Mouse (Mus musculus) embryonic facial prominence, embryonic 10.5 days (tissue): ENCODE results near the gene Cdk14. TPM values are rescaled to one million over a fixed set of nuclear protein-coding genes. Genes with fewer than 3 reads are reported as not detected.
A peak's percentile ranks its signal among the peaks of the same experiment; 100 is the strongest.

ENCODE experiments used
- DNase-seq: peaks from one replicate; pipeline ENCODE4 v3.0.0-alpha.2; 2017; ENCODE audit warnings: low spot score
- H3K27ac ChIP-seq: fragments of 300-500 bp; sonication (generic); replicated peaks from 2 replicates; pipeline ENCODE4 v1.5.1; 2016; ENCODE audit warnings: mild to moderate bottlenecking
- H3K27me3 ChIP-seq: fragments of 300-500 bp; sonication (generic); replicated peaks from 2 replicates; pipeline ENCODE4 v1.6.1; 2016; ENCODE audit warnings: low read depth, mild to moderate bottlenecking; ENCODE audit not compliant: poor library complexity, severe bottlenecking
- H3K36me3 ChIP-seq: fragments of 300-500 bp; sonication (generic); replicated peaks from 2 replicates; pipeline ENCODE4 v1.6.1; 2016; ENCODE audit warnings: mild to moderate bottlenecking, moderate library complexity
- H3K4me1 ChIP-seq: fragments of 300-500 bp; sonication (generic); 2 replicates; pipeline ENCODE4 v1.6.1; 2016
- H3K4me3 ChIP-seq: fragments of 300-500 bp; sonication (generic); 2 replicates; pipeline ENCODE4 v1.5.1; 2016; ENCODE audit warnings: mild to moderate bottlenecking, moderate library complexity
- H3K9me3 ChIP-seq: fragments of 300-500 bp; sonication (generic); 2 replicates; pipeline ENCODE4 v1.6.1; 2016; ENCODE audit warnings: mild to moderate bottlenecking
- WGBS: fragments of 180-500 bp; shearing (Covaris S2); methylation state at CpG from one replicate; pipeline ENCODE4 v1.1.7; 2016; 5-methylcytosine and 5-hydroxymethylcytosine counted together
- polyA plus RNA-seq: library from polyadenylated mRNA; unstranded; fragments of >200 nt; fragmentation: Nextera tagmentation; extraction: Ambion mirVana; gene quantifications from 2 replicates; pipeline ENCODE4 v1.2.1, GENCODE M21; 2016

Gene Cdk14
- polyA plus RNA-seq, 1 experiment from 2014 or later: 18.3 TPM

DNA sequence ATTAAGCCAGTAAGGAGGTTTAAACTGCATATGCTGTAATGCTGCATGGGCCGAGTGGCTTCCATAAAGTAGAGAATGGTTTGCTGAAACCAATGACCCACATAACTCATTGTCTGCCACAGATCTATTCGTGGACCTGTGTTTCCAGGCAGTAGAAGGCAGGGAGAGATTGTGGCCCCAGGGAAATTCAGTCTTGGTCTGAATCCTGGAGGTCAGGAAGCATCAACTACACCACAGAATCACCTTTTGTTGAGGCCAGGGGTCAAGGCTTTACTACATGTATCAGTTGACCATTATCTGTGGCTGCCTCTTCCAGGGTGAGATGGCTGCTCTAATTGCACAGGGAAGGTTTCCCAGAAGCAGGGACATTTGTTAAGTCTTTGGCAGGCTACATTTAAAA is 643.6 kb downstream of the Cdk14 start:
- H3K4me1 ChIP-seq: 0 out of 2 replicates have a peak, but pooled peaks cover 8% of the 10 kb centered on the region
- H3K4me3 ChIP-seq: no peak overlapping the region
- 63% methylated on average over 2 of the region's 2 CpGs for WGBS
- H3K27me3 ChIP-seq: 0 out of 2 replicates have a peak, but pooled peaks cover 3% of the 10 kb centered on the region
- no peaks in the 10 kb centered on the region for H3K36me3 ChIP-seq
- no peak overlapping the region for H3K27ac ChIP-seq
- no peaks in the 10 kb centered on the region for H3K9me3 ChIP-seq
- no peak for DNase-seq

DNA sequence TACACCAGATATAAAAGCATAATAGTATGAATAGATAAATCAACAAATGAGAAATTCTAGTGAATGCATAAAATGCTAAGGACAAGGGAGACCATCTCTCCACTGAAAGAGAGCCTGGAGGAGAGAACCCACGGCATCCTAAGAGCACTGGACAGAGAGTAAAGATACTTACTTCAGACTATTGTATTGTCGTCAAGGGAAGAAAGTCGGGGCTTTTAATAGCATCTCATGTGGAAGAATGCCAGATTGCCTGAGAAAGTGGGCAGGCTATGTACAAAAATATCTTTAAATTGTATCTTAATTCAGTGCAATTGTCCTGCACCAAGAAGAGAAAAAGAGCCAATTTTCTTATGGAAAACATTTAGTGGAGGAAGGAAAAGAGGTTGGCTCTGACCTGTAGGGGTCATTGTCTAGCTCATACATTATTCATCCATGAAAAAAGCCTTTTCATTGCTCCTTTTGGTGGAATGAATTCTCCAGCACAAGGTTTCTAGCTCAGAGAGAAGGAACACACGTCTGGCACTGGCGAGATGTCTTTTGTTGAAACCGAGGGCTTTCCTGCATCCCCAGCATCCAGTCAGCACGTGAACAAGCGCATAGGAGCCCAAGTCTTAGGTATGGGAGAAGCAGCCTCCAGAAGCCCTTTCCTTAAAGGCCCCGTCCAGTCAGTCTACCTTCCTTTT is 646.9 kb downstream of the Cdk14 start:
- Histone ChIP-seq H3K9me3 (no peaks in the 10 kb centered on the region), H3K4me1 (0 out of 2 replicates have a peak, but pooled peaks cover 8% of the 10 kb centered on the region), H3K27ac (0 out of 2 replicates have a peak overlapping the region, but pooled peaks have one; percentile 30), H3K36me3 (no peaks in the 10 kb centered on the region), H3K27me3 (0 out of 2 replicates have a peak, but pooled peaks cover 3% of the 10 kb centered on the region), H3K4me3 (no peak overlapping the region)
- WGBS: 52% methylated on average over 9 of the region's 9 CpGs
- no peak for DNase-seq

DNA sequence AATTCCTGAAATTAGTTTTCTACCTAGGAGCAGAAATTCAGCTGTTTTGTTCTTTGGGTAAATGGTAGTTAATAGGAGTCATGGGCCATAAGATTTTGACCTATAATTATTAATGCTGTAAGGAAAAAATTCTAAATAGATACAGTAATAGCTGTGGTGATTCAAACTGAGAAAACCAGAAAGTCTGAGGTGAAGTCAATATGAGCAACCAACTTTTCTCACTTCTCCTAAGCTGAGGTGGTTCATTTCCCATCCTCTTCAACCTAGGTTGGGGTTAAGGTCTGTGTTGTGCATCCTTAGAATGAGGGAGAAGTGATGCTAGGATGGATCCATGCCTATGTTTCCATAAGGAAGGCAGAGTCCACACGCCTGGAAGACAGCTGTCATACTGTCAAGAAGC is 649.5 kb downstream of the Cdk14 start:
- Histone ChIP-seq H3K4me3 (no peak overlapping the region), H3K36me3 (no peaks in the 10 kb centered on the region), H3K9me3 (no peaks in the 10 kb centered on the region), H3K27me3 (0 out of 2 replicates have a peak, but pooled peaks cover 3% of the 10 kb centered on the region), H3K4me1 (peaks cover 7% of the 10 kb centered on the region; the same call in 1 of the 2 replicates), H3K27ac (no peak overlapping the region)
- WGBS: 74% methylated on average over 1 of the region's 1 CpGs
- DNase-seq: no peak

DNA sequence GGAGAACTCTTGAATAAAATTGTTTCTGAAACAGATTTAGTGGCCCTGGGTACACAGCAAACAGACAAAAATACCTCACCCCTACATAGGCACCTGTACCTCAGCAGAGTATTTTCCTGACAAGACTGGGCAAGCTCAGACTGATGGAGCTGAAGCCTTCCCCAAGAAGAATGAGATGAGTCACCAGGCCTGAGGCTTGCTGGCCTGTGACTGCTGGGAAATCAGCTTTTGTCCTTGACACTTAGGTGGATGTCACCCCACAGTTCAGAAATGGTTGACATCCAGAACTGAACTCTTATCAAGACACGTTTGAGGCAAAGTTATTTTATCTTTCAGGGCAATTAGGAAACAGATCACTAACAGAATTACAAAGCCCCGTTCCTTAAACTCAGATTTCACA is 652.2 kb downstream of the Cdk14 start:
- H3K36me3 ChIP-seq: no peaks in the 10 kb centered on the region
- no peaks in the 10 kb centered on the region for H3K27me3 ChIP-seq
- WGBS: 71% methylated on average over 2 of the region's 2 CpGs
- no peak overlapping the region for H3K27ac ChIP-seq
- no peak overlapping the region for H3K4me3 ChIP-seq
- no peaks in the 10 kb centered on the region for H3K9me3 ChIP-seq
- peaks cover 3% of the 10 kb centered on the region; the same call in 1 of the 2 replicates for H3K4me1 ChIP-seq
- no peak for DNase-seq

DNA sequence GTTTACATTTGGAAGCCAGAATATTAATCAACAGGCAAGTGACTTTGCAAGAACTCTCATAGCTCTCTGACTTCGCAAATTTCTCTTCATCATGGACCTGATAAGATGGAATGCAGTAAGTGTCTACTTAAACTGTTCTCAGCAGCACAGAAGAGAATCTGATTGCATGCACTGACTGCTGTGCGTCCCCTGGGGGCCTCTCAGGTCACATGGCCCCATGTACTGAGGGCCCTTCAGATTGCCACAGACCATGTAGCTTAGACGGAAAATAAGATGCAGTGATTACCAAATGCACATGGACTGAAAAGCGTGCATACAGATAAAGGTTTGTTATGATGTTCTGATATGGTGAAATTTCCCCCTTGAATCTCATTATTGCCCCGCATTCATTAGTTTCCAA is 653.4 kb downstream of the Cdk14 start:
- H3K36me3 ChIP-seq: no peaks in the 10 kb centered on the region
- no peak for DNase-seq
- H3K4me1 ChIP-seq: peaks cover 3% of the 10 kb centered on the region; the same call in 1 of the 2 replicates
- H3K9me3 ChIP-seq: no peaks in the 10 kb centered on the region
- H3K27ac ChIP-seq: no peak overlapping the region
- H3K27me3 ChIP-seq: no peaks in the 10 kb centered on the region
- 78% methylated on average over 5 of the region's 5 CpGs for WGBS
- H3K4me3 ChIP-seq: no peak overlapping the region

DNA sequence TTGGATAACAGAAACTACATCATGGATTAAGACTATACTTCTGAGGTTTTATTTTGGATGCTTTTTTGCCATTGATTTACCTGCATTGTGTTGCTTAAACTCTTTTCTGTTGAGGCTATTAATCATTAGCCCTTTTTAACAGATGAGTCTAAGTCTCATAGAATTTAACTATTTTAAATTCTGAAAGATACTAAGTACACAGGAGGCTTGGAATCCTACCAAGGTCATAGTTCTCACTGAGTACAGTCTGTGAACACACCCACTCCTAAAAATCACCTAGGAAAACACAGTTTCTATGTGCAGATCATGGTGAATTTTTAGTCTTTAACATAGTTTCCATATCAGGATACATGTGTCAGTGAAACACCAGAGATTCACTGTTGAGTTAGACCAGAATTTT is 658.2 kb downstream of the Cdk14 start:
- Histone ChIP-seq H3K27me3 (peaks cover 11% of the 10 kb centered on the region; the same call in 1 of the 2 replicates), H3K4me3 (no peak overlapping the region), H3K9me3 (no peaks in the 10 kb centered on the region), H3K27ac (no peak overlapping the region), H3K36me3 (no peaks in the 10 kb centered on the region), H3K4me1 (peaks cover 13% of the 10 kb centered on the region)
- no peak for DNase-seq

DNA sequence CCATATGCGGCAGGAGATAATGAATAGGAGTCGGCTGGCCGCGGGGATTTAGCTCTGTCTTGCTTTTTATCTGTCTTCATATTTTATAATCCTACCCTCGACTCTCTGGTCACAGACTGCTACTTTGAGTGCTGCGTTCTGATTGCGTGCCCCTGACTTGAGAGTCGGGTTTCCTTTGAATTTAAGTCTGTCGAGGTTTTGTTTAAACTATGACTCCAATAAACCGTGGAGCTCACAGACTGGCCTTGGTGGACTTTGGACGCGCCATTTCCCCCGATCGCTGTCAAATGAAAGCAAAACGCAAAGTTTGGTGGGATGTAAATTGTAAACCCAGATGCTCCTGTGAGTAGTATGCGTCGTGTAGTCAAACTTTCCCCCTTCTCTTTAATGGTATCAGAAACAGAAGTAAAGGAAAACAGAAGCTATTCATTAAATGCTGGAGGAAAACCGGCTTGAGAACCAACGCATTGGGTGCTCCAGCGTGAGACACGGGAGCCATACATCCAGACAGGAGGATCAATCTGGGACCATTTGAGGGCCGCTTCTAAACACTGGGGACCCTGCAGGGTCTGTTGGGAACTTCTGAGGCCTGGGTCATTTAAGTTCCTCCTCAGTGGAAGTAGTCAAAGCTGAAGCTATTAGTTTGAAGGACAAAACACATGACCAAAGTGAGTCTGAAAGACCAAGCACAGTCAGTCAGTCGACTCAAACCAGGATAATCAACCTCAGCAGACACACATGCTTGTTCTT is 661.6 kb downstream of the Cdk14 start:
- Histone ChIP-seq H3K4me1 (peaks cover 37% of the 10 kb centered on the region), H3K27me3 (peaks cover 34% of the 10 kb centered on the region), H3K9me3 (no peaks in the 10 kb centered on the region), H3K4me3 (peak overlapping the region; percentile 93), H3K27ac (peak overlapping the region; percentile 96), H3K36me3 (peaks cover 9% of the 10 kb centered on the region)
- DNase-seq: peak; percentile 44
- 1% methylated on average over 23 of the region's 23 CpGs for WGBS

DNA sequence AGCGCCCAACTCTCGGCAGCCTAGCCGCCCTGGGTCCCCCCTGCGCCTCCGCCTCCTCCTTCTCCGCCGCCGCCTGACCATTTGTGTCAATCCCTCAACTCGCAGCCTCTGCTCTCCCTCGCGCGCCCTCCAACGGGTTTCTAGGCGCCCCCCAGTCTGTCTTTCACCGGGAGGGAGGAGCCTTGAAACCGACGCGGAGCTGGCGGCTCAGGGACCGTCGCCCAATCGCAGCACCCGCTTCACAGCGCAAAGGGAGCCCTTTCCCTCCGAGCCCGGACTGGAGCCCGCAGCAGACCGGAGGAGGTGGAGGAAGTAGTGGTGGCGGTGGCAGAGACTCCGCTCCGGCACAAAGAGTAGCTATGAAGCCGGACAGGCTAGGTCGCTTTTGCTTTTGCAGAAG is 662.2 kb downstream of the Cdk14 start, which contains the start of gene Fzd1:
Fzd1 (minus strand) TSS at position 134 of the 400 bp plus-strand sequence.
- under 1% methylated on average over 33 of the region's 33 CpGs for WGBS
- H3K27ac ChIP-seq: peak within 1 kb of the TSS; percentile 96
- peaks cover 37% of the 10 kb centered on the region for H3K4me1 ChIP-seq
- peak within 1 kb of the TSS; percentile 93 for H3K4me3 ChIP-seq
- H3K36me3 ChIP-seq: peaks cover 9% of the 10 kb centered on the region
- DNase-seq: peak; percentile 98
- peaks cover 34% of the 10 kb centered on the region for H3K27me3 ChIP-seq
- no peaks in the 10 kb centered on the region for H3K9me3 ChIP-seq

DNA sequence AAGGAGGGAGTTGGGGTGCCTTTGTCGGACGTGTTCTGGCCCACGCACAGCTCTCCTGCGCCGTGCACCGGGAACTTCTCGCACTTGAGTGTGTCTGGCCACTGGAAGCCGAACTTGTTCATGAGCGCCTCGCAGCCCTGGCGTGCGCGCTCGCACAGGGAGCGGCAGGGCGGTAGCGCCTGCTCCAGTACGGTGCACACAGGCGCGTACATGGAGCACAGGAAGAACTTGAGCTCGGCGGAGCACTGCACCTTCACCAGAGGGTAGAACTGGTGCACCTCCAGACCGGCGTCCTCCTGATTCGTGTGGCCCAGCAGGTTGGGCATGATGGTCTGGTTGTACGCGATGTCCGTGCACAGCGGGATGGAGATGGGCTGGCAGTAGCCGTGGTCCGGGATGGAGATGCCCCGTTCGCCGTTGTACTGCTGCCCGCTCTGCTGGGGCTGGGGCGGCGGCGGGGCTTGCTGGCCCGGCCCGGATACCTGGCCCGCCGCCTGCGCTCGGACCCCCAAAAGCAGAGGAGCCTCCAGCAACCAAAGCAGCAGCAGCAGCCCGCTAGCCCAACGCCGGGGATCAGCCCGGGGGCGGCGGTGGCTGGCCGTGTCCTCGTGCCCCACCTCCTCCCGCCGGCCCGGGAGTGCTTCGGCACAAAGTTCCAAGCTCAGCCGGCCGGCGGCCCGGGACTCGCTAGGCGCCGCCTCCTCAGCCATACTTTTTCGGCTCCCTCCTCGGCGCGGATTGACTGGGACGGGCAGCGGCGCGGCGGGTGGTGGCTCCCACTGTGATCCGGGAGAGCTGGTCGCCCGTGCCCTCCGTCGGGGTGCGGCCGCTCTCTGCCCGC is 663.0 kb downstream of the Cdk14 start:
- peak overlapping the region; percentile 96 for H3K27ac ChIP-seq
- WGBS: under 1% methylated on average over 80 of the region's 80 CpGs
- H3K27me3 ChIP-seq: peaks cover 34% of the 10 kb centered on the region
- H3K4me3 ChIP-seq: peak overlapping the region; percentile 93
- H3K4me1 ChIP-seq: peaks cover 37% of the 10 kb centered on the region
- peaks cover 9% of the 10 kb centered on the region for H3K36me3 ChIP-seq
- no peaks in the 10 kb centered on the region for H3K9me3 ChIP-seq
- peak; percentile 79 for DNase-seq

DNA sequence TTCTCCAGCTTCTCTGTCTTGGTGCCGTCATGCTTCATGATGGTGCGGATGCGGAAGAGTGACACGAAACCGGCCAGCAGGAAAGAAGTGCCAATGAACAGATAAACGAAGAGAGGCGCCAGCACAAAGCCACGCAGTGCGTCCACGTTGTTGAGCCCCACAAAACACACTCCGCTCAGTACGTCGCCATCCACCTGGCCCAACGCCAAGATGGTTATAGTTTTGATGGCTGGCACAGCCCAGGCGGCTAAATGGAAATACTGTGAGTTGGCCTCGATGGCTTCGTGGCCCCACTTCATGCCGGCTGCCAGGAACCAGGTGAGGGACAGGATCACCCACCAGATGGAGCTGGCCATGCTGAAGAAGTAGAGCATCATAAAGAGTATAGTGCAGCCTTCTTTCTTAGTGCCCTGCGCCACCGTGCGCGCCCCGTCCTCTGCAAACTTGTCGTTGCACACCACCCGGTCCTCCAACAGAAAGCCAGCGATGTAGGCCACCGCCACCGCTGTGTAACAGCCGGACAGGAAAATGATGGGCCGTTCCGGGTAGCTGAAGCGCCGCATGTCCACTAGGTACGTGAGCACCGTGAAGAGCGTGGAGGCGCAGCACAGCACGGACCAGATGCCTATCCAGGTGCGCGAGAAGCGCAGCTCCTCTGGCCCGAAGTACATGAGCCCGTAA is 664.0 kb downstream of the Cdk14 start:
- peaks cover 9% of the 10 kb centered on the region for H3K36me3 ChIP-seq
- H3K27ac ChIP-seq: peak overlapping the region; percentile 96
- no peaks in the 10 kb centered on the region for H3K9me3 ChIP-seq
- peaks cover 37% of the 10 kb centered on the region for H3K4me1 ChIP-seq
- peak overlapping the region; percentile 93 for H3K4me3 ChIP-seq
- H3K27me3 ChIP-seq: peaks cover 34% of the 10 kb centered on the region
- peak; percentile 49 for DNase-seq
- 3% methylated on average over 43 of the region's 43 CpGs for WGBS

DNA sequence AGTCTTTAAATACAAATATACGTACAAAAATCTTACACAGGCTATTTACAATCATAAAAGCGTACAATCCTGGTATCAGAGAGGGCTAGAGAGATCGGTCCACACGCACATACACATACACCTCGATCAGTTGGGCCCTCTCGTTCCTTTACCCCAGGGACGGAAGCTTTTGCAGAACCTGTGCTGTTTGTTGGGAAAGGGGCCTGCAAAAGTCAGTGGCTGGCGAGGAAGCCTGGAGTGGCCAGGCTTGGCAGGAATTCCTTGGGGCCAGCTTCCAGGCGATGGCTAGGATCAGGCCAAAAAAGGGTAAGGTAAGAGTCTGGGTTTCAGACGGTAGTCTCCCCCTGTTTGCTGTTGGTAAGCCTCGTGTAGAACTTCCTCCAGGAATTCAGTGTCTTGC is 664.8 kb downstream of the Cdk14 start:
- Histone ChIP-seq H3K4me1 (peaks cover 37% of the 10 kb centered on the region), H3K4me3 (peak overlapping the region; percentile 93), H3K36me3 (peaks cover 9% of the 10 kb centered on the region), H3K9me3 (no peaks in the 10 kb centered on the region), H3K27ac (peak overlapping the region; percentile 96), H3K27me3 (peaks cover 32% of the 10 kb centered on the region)
- DNase-seq: peak; percentile 16
- 27% methylated on average over 11 of the region's 11 CpGs for WGBS
